Comparison of ENCODE assay signal across 1 mouse cellular context in the genomic region with DNA sequence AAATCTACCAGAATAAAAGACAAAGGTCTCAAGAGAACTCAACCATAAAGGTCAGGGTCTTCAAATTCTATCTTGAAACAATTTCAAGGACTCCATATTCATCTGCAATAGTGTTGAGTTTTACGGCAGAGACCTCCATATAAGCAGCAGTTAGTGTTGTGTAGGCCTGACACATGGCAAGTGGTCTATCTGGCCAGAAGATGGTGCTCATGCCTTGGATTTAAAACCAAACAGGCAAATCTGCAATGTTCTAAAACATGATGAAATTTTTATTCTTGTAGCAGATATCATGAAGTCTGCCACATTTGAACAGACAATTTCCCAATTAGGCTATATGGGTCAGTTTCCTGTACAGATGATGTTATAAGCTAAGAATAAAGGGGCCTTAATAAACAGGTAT.
TF ChIP-seq lines count a peak whose summit lies in the region.

No protein-coding gene starts in this region.

TF ChIP-seq in MEL, 35 proteins besides CTCF, POLR2A, EP300 and RAD21 (continued from another document):
- no peak for TF ChIP-seq MEF2A (IDR thresholded peaks at IDR 0.05; ENCODE audit: extremely low read depth, insufficient replicate concordance, low read depth, low read length, poor library complexity, severe bottlenecking)
- no peak for TF ChIP-seq JUND (IDR thresholded peaks at IDR 0.05; ENCODE audit: low read depth, low read length)
- TF ChIP-seq SMC3 (IDR thresholded peaks at IDR 0.05; ENCODE audit: low read depth, low read length) = peak; percentile 61
- no peak for TF ChIP-seq MAZ (IDR thresholded peaks at IDR 0.05; ENCODE audit: low read depth, low read length)
- TF ChIP-seq MYC (IDR thresholded peaks at IDR 0.05; ENCODE audit: low read depth, low read length) = peak; percentile 62; the same call in 1 of the 2 replicates
- TF ChIP-seq ETS1 (IDR thresholded peaks at IDR 0.05; ENCODE audit: low read depth, low read length) = no peak
- no peak for TF ChIP-seq POLR2AphosphoS5 (IDR thresholded peaks at IDR 0.05; ENCODE audit: borderline replicate concordance, low read depth, low read length)
- peak; percentile 46 for TF ChIP-seq ZC3H11A (IDR thresholded peaks at IDR 0.05; ENCODE audit: low read depth, low read length)
- TF ChIP-seq USF2 (IDR thresholded peaks at IDR 0.05; ENCODE audit: borderline replicate concordance in 1 of 2, insufficient read depth in 1 of 2, low read depth in 1 of 2, low read length in 2 of 2) = no peak
- TF ChIP-seq MAX (IDR thresholded peaks at IDR 0.05; ENCODE audit: low read length) = peak; percentile 25; the same call in 1 of the 2 replicates
- no peak for TF ChIP-seq CHD2 (IDR thresholded peaks at IDR 0.05; ENCODE audit: low read length)
- TF ChIP-seq ELF1 (IDR thresholded peaks at IDR 0.05; ENCODE audit: low read depth, low read length) = no peak
- TF ChIP-seq USF1 (IDR thresholded peaks at IDR 0.05; ENCODE audit: low read depth, low read length) = no peak
- no peak for TF ChIP-seq POLR2AphosphoS2 (IDR thresholded peaks at IDR 0.05; ENCODE audit: low read length)
- TF ChIP-seq TCF12 (IDR thresholded peaks at IDR 0.05; ENCODE audit: low read depth, low read length) = no peak
- no peak for TF ChIP-seq ZKSCAN1 (IDR thresholded peaks at IDR 0.05; ENCODE audit: low read depth, low read length)
- TF ChIP-seq RCOR1 (IDR thresholded peaks at IDR 0.05; ENCODE audit: low read depth, low read length) = no peak
- no peak for TF ChIP-seq ZNF384 (IDR thresholded peaks at IDR 0.05; ENCODE audit: low read depth, low read length)
- TF ChIP-seq HCFC1 (IDR thresholded peaks at IDR 0.05; ENCODE audit: low read depth, low read length) = no peak
- no peak for TF ChIP-seq NELFE (IDR thresholded peaks at IDR 0.05; ENCODE audit: low read depth, low read length)
- TF ChIP-seq MAFK (IDR thresholded peaks at IDR 0.05; ENCODE audit: borderline replicate concordance, low read depth, low read length) = no peak
- no peak for TF ChIP-seq GABPA (IDR thresholded peaks at IDR 0.05; ENCODE audit: low read depth, low read length)
- TF ChIP-seq BHLHE40 (IDR thresholded peaks at IDR 0.05; ENCODE audit: borderline replicate concordance, low read depth, low read length) = no peak
- no peak for TF ChIP-seq GATA1 (IDR thresholded peaks at IDR 0.05; ENCODE audit: low read depth, low read length)
TF ChIP-seq in MEL: peak in this region for 4.
